Mouse (Mus musculus): ENCODE results near the gene Ropn1. TPM values are rescaled to one million over a fixed set of nuclear protein-coding genes. Genes with fewer than 3 reads are reported as not detected.

Ropn1 gene
- polyA plus RNA-seq, 1 experiment, result not detected

DNA sequence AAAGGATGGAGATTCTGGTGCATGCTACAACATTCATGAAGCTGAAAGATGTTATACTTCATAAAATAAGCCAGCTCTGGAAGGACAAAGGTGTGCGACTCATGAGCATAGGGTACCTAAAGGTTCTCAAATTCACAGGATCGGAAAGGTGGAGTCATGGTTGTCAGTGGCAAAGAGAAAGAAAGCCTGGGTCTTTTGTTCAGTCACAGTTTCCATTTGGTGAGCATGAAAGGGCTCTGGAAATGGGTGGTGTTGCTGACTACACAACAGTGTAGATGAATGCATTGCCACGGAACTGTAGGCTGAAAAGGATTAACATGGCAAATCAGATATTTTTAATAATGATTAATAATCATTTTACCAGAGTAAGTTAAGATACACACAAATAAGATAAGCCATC, 14.8 kb downstream of the Ropn1 start:
- TF ChIP-seq MAX (IDR thresholded peaks at IDR 0.05; ENCODE audit: low read depth) (no peak), USF1 (IDR thresholded peaks at IDR 0.05; ENCODE audit: low read depth) (no peak), POLR2A (IDR thresholded peaks at IDR 0.05; ENCODE audit: insufficient read length, low read depth) (no peak)
- Histone ChIP-seq H3K27me3 (ENCODE audit: control insufficient read depth, insufficient read depth, insufficient read length) (peaks cover 8% of the 10 kb centered on the region), H3K4me3 (no peak overlapping the region), H3K36me3 (ENCODE audit: control insufficient read depth, insufficient read depth) (no peaks in the 10 kb centered on the region), H3ac (ENCODE audit: control insufficient read depth, insufficient read length) (no peak overlapping the region), H3K4me2 (ENCODE audit: low read depth) (no peak overlapping the region), H3K79me2 (ENCODE audit: control insufficient read depth, insufficient read depth) (no peaks in the 10 kb centered on the region)

DNA sequence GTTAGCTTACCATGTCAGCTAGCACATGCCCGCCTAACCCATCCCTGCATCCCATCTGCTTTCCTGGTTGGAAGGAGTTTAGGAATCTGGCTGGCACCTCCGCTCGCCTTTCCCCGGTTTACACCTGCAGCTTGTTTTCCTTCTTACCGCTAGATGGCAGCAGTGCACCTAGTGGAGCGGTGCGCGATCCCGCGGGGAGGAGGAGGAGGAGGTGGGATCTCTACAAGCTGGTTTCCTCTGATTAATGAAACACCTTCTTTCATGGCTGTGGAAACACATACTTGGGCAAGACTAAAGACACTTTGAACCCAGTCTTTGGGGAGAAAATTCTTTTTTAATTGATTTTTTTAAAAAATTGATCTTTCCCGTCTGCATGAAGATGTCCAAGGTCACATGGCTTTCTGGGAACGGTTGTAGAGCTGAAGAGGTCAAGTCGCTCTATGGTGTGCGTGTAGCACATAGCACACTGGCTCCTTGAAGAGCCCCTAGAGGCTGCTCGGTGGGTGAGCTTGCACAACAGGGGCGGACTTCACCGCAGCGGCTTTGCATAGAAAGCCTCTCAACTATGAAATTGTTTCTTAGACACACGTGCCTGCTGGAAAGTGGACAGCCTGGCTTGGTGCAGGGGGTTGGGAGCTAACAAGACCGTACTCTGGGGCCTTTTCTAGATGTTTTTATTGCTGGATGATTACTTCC, 17.5 kb downstream of the Ropn1 start:
- H3K27me3 ChIP-seq (ENCODE audit: control insufficient read depth, insufficient read depth, insufficient read length), result peaks cover 8% of the 10 kb centered on the region
- H3ac ChIP-seq (ENCODE audit: control insufficient read depth, insufficient read length), result no peak overlapping the region
- H3K4me3 ChIP-seq, result no peak overlapping the region
- TF ChIP-seq MAX (IDR thresholded peaks at IDR 0.05; ENCODE audit: low read depth), result no peak
- no peak for TF ChIP-seq MYOG (IDR thresholded peaks at IDR 0.05; ENCODE audit: control insufficient read depth in 1 of 3, insufficient read depth in 1 of 3, insufficient read length in 2 of 3, low read depth in 2 of 3)
- TF ChIP-seq TCF12 (IDR thresholded peaks at IDR 0.05; ENCODE audit: insufficient read depth, poor library complexity, severe bottlenecking), result no peak
- TF ChIP-seq E2F4 (IDR thresholded peaks at IDR 0.05; ENCODE audit: insufficient read depth), result no peak
- no peak for TF ChIP-seq MYOD1 (IDR thresholded peaks at IDR 0.05; ENCODE audit: control insufficient read depth in 1 of 3, insufficient read length in 2 of 3, low read depth in 2 of 3)
- TF ChIP-seq POLR2A (IDR thresholded peaks at IDR 0.05; ENCODE audit: insufficient read length, low read depth), result no peak
- no peak for TF ChIP-seq USF1 (IDR thresholded peaks at IDR 0.05; ENCODE audit: low read depth)
- TF ChIP-seq CEBPB (IDR thresholded peaks at IDR 0.05; ENCODE audit: insufficient read depth, poor library complexity, severe bottlenecking), result no peak
- no peak for TF ChIP-seq POLR2AphosphoS2 (IDR thresholded peaks at IDR 0.05; ENCODE audit: insufficient read length, low read depth)
- TF ChIP-seq TCF3 (IDR thresholded peaks at IDR 0.05; ENCODE audit: insufficient read length, low read depth), result no peak
- no peak for TF ChIP-seq SRF (IDR thresholded peaks at IDR 0.05; ENCODE audit: control insufficient read depth, insufficient read length, low read depth)
- TF ChIP-seq REST (IDR thresholded peaks at IDR 0.05; ENCODE audit: insufficient read depth, insufficient read length), result no peak
- peak overlapping the region; percentile 60 for H3K4me2 ChIP-seq (ENCODE audit: low read depth)
- no peaks in the 10 kb centered on the region for H3K36me3 ChIP-seq (ENCODE audit: control insufficient read depth, insufficient read depth)
- H3K79me2 ChIP-seq (ENCODE audit: control insufficient read depth, insufficient read depth), result no peaks in the 10 kb centered on the region

DNA sequence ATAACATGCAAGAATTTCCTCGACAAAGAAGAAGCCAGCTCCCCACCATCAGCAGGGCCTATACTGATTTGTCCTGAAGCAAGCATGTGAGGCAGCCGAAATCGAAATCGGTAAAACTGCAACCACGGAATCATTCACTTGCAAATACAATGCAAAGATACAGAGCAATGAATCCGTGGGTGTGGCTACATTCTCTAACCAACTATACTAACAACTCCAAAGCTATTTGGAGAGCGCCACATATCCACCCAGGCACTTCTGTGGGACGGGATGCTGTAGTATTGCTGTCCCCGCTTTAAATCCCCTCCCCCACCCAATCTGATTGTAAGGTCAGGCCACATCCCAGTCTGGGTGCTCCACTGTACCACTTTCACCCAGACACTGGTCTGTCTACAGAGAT, 18.6 kb downstream of the Ropn1 start:
- Histone ChIP-seq H3K27me3 (ENCODE audit: control insufficient read depth, insufficient read depth, insufficient read length) (peaks cover 8% of the 10 kb centered on the region), H3K79me2 (ENCODE audit: control insufficient read depth, insufficient read depth) (no peaks in the 10 kb centered on the region), H3K36me3 (ENCODE audit: control insufficient read depth, insufficient read depth) (no peaks in the 10 kb centered on the region), H3K4me3 (no peak overlapping the region), H3ac (ENCODE audit: control insufficient read depth, insufficient read length) (no peak overlapping the region), H3K4me2 (ENCODE audit: low read depth) (no peak overlapping the region)
- no peak for TF ChIP-seq USF1 (IDR thresholded peaks at IDR 0.05; ENCODE audit: low read depth)

DNA sequence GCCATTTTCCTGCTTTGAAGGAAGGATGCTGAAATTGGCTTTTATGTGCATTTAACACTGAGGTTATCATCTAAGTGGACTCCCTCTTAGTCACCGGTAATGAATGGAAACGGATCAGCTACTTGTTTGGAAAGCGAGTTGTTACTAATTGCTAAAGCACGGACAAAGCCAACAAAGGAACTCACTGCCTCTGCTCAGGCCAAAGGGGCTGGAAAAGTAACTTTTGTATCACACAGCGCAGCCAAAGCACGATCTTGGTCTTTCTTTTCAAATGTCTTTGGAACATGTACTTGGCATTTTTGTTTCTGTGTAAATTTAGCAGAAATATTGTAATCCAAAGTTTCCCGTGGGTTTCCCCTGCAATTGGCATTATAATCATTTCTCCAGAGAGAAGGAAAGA, 22.2 kb downstream of the Ropn1 start:
- H3K36me3 ChIP-seq (ENCODE audit: control insufficient read depth, insufficient read depth), result no peaks in the 10 kb centered on the region
- H3K4me2 ChIP-seq (ENCODE audit: low read depth), result no peak overlapping the region
- H3K27me3 ChIP-seq (ENCODE audit: control insufficient read depth, insufficient read depth, insufficient read length), result no peaks in the 10 kb centered on the region
- no peaks in the 10 kb centered on the region for H3K79me2 ChIP-seq (ENCODE audit: control insufficient read depth, insufficient read depth)
- H3K4me3 ChIP-seq, result no peak overlapping the region
- TF ChIP-seq MYOG (IDR thresholded peaks at IDR 0.05; ENCODE audit: control insufficient read depth in 1 of 3, insufficient read depth in 1 of 3, insufficient read length in 2 of 3, low read depth in 2 of 3) (no peak), TCF3 (IDR thresholded peaks at IDR 0.05; ENCODE audit: insufficient read length, low read depth) (no peak), REST (IDR thresholded peaks at IDR 0.05; ENCODE audit: insufficient read depth, insufficient read length) (no peak), SRF (IDR thresholded peaks at IDR 0.05; ENCODE audit: control insufficient read depth, insufficient read length, low read depth) (no peak), POLR2A (IDR thresholded peaks at IDR 0.05; ENCODE audit: insufficient read length, low read depth) (no peak), MAX (IDR thresholded peaks at IDR 0.05; ENCODE audit: low read depth) (no peak), POLR2AphosphoS2 (IDR thresholded peaks at IDR 0.05; ENCODE audit: insufficient read length, low read depth) (no peak), USF1 (IDR thresholded peaks at IDR 0.05; ENCODE audit: low read depth) (no peak)
- H3ac ChIP-seq (ENCODE audit: control insufficient read depth, insufficient read length), result no peak overlapping the region

DNA sequence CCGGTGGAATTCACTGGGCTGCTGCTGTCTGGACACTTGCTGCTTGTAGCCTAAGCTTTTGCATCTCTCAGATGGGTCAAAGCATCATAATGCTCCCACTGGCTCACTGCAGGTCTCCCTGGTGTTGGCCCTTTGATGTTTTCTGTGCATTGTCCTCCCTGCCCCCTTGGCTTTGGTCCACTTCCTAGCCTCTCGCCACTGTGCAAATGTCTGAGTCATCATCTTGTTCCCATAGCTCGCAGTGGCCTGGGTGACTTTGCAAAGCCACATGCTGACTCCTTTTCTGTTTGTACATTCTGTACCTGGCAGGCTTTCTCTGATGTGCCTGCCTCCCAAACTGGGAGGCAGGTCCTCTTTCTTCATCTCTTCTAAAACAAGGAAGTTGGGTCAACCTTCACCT, 23.1 kb downstream of the Ropn1 start:
- Histone ChIP-seq H3ac (ENCODE audit: control insufficient read depth, insufficient read length) (no peak overlapping the region), H3K36me3 (ENCODE audit: control insufficient read depth, insufficient read depth) (no peaks in the 10 kb centered on the region), H3K4me3 (no peak overlapping the region), H3K27me3 (ENCODE audit: control insufficient read depth, insufficient read depth, insufficient read length) (no peaks in the 10 kb centered on the region), H3K79me2 (ENCODE audit: control insufficient read depth, insufficient read depth) (no peaks in the 10 kb centered on the region), H3K4me2 (ENCODE audit: low read depth) (no peak overlapping the region)
- TF ChIP-seq E2F4 (IDR thresholded peaks at IDR 0.05; ENCODE audit: insufficient read depth), result no peak
- no peak for TF ChIP-seq USF1 (IDR thresholded peaks at IDR 0.05; ENCODE audit: low read depth)
- no peak for TF ChIP-seq SRF (IDR thresholded peaks at IDR 0.05; ENCODE audit: control insufficient read depth, insufficient read length, low read depth)
- TF ChIP-seq TCF12 (IDR thresholded peaks at IDR 0.05; ENCODE audit: insufficient read depth, poor library complexity, severe bottlenecking), result no peak
- TF ChIP-seq POLR2AphosphoS2 (IDR thresholded peaks at IDR 0.05; ENCODE audit: insufficient read length, low read depth), result no peak
- no peak for TF ChIP-seq TCF3 (IDR thresholded peaks at IDR 0.05; ENCODE audit: insufficient read length, low read depth)
- no peak for TF ChIP-seq MYOG (IDR thresholded peaks at IDR 0.05; ENCODE audit: control insufficient read depth in 1 of 3, insufficient read depth in 1 of 3, insufficient read length in 2 of 3, low read depth in 2 of 3)

All from myocyte (in vitro differentiated cells).